Mouse (Mus musculus) forebrain, postnatal 0 days (tissue): Measurements from ENCODE around the gene Dido1. TPM values are rescaled to one million over a fixed set of nuclear protein-coding genes. Genes with fewer than 3 reads are reported as not detected.

Experiments used
- ATAC-seq: fragments of 200-750 bp; cut with Nextera tagmentation; 2 replicates; pipeline ENCODE4 v1.8.0; 2017; ENCODE audit warnings: mild to moderate bottlenecking, moderate library complexity
- DNase-seq: peaks from one replicate; pipeline ENCODE4 v3.0.0-alpha.2; 2015
- H3K27ac ChIP-seq: fragments of 300-500 bp; sonication (generic); 2 replicates; pipeline ENCODE4 v1.5.1; 2014; ENCODE audit warnings: low read depth, mild to moderate bottlenecking, antibody characterized with exemption, low read length, moderate library complexity, mixed read lengths
- H3K27me3 ChIP-seq: fragments of 300-500 bp; sonication (generic); 2 replicates; pipeline ENCODE4 v1.6.1; 2014; ENCODE audit warnings: mild to moderate bottlenecking, low read length, mixed read lengths; ENCODE audit not compliant: insufficient read depth
- H3K36me3 ChIP-seq: fragments of 300-500 bp; sonication (generic); 2 replicates; pipeline ENCODE4 v1.6.1; 2014; ENCODE audit warnings: mild to moderate bottlenecking, moderate library complexity; ENCODE audit not compliant: insufficient read depth
- H3K4me1 ChIP-seq: fragments of 300-500 bp; sonication (generic); 2 replicates; pipeline ENCODE4 v1.6.1; 2014; ENCODE audit warnings: antibody characterized with exemption; ENCODE audit not compliant: insufficient read depth
- H3K4me2 ChIP-seq: fragments of 300-500 bp; sonication (generic); 2 replicates; pipeline ENCODE4 v1.6.1; 2014; ENCODE audit warnings: low read depth, mild to moderate bottlenecking, moderate library complexity
- H3K4me3 ChIP-seq: fragments of 300-500 bp; sonication (generic); 2 replicates; pipeline ENCODE4 v1.5.1; 2014; ENCODE audit warnings: low read depth, low read length, mixed read lengths
- H3K9ac ChIP-seq: fragments of 300-500 bp; sonication (generic); 2 replicates; pipeline ENCODE4 v1.6.1; 2014; ENCODE audit warnings: mild to moderate bottlenecking
- H3K9me3 ChIP-seq: fragments of 300-500 bp; sonication (generic); 2 replicates; pipeline ENCODE4 v1.6.1; 2016; ENCODE audit warnings: low read length
- CTCF ChIP-seq: sonication (generic); IDR thresholded peaks from 2 replicates; pipeline ENCODE4 v1.5.1; 2016; ENCODE audit warnings: antibody characterized with exemption, control low read depth, low read depth
- WGBS: fragments of 180-500 bp; shearing (Covaris S2); extraction: QIAGEN DNeasy Blood & Tissue Kit; methylation state at CpG from one replicate; pipeline ENCODE4 v1.1.7; 2014; 5-methylcytosine and 5-hydroxymethylcytosine counted together
- polyA plus RNA-seq: library from polyadenylated mRNA; unstranded; fragments of >200 nt; fragmentation: Nextera tagmentation; extraction: Ambion mirVana; gene quantifications from 2 replicates; pipeline ENCODE4 v1.2.1, GENCODE M21; 2015
- total RNA-seq: library from RNA; depleted of rRNA; stranded (reverse); fragments of >200 nt; gene quantifications from 2 replicates; pipeline ENCODE4 v1.2.3, GENCODE M21; 2014

Dido1 gene
- total and polyA plus RNA-seq, 2 experiments from 2014 or later: 17.6 to 50.2 TPM

DNA sequence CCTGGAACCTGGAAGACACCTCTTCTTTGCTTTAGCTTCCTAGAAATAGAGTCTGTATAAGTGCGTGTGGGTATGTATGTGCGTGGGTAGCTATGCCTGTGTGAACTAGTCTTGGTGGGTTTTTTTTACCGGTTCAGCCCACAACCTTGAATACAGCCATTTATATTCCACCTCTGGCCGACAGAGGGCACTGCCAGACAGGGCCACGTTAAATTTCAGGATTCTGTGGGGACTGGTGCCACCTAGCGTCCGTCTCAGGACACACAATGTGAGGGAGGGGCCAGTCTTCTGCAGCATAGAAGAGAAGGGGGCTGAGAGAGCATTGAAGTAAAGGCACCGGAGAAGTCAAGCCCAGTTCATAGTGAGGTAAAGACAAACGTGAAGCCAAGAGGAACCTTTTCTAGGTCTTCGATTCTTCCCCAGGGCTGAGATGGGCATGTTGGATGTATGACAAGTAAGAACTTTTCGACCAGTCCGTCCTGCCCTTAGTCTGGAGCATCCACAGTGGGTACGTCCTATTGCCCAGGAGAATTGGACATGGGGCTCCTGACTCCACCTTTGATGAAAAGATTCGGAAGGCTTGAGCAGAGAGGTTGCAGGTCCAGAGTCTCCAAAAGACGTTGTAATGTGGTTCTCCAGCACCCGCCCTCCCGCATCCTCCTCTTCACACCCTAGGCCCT is 35.6 kb upstream of the Dido1 start:
- no peak overlapping the region for H3K9ac ChIP-seq
- no peak overlapping the region for H3K27ac ChIP-seq
- H3K4me2 ChIP-seq: no peak overlapping the region
- H3K9me3 ChIP-seq: no peaks in the 10 kb centered on the region
- no peaks in the 10 kb centered on the region for H3K4me1 ChIP-seq
- ATAC-seq: peak; percentile 91
- 36% methylated on average over 17 of the region's 17 CpGs for WGBS
- peak; percentile 100 for TF ChIP-seq CTCF
- H3K4me3 ChIP-seq: no peak overlapping the region
- DNase-seq: peak; percentile 92
- H3K36me3 ChIP-seq: no peaks in the 10 kb centered on the region
- peaks cover 9% of the 10 kb centered on the region; the same call in 1 of the 2 replicates for H3K27me3 ChIP-seq

- no peaks in the 10 kb centered on the region for H3K27me3 ChIP-seq
- H3K4me1 ChIP-seq: no peaks in the 10 kb centered on the region
- no peaks in the 10 kb centered on the region for H3K9me3 ChIP-seq
- H3K4me3 ChIP-seq: no peak overlapping the region
- TF ChIP-seq CTCF: no peak
- H3K36me3 ChIP-seq: no peaks in the 10 kb centered on the region
- no peak overlapping the region for H3K4me2 ChIP-seq
- ATAC-seq: no peak
- no peak overlapping the region for H3K27ac ChIP-seq
- DNase-seq: no peak
- 87% methylated on average over 2 of the region's 2 CpGs for WGBS
- H3K9ac ChIP-seq: no peak overlapping the region
Observed at GRCm38 (mm10) chr2:180743321-180743720, 33.5 kb upstream of the Dido1 start.

GRCm38 (mm10) chr2:180742820-180743219 is 33.0 kb upstream of the Dido1 start:
- Histone ChIP-seq H3K9ac (no peak overlapping the region), H3K9me3 (no peaks in the 10 kb centered on the region), H3K4me1 (no peaks in the 10 kb centered on the region), H3K4me2 (no peak overlapping the region), H3K36me3 (no peaks in the 10 kb centered on the region), H3K27ac (no peak overlapping the region), H3K4me3 (no peak overlapping the region), H3K27me3 (no peaks in the 10 kb centered on the region)
- 87% methylated on average over 6 of the region's 6 CpGs for WGBS
- DNase-seq (no peak), ATAC-seq (no peak)
- no peak for TF ChIP-seq CTCF

DNA sequence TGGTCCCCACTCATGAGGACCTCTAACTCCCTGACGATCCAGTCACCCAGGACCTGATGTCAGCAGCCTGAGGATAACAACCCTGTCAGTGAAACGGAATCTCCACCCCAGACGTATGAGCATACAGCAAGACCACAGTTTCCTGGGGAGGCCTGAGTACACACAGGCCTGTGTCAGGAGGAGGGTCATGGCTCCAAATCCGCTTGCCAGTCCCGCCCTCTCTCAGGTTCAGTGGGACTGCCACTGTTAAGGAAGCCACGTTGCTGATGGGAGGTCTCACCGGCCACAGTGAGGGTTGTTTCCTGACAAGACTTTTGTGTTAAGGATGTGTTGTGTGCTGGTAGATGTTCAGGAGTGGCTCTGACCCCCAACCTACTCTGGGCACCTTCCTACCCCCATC is 31.6 kb upstream of the Dido1 start:
- no peak for DNase-seq
- no peak for TF ChIP-seq CTCF
- Histone ChIP-seq H3K9me3 (no peaks in the 10 kb centered on the region), H3K9ac (no peak overlapping the region), H3K27ac (no peak overlapping the region), H3K4me1 (no peaks in the 10 kb centered on the region), H3K4me3 (no peak overlapping the region), H3K27me3 (no peaks in the 10 kb centered on the region), H3K36me3 (no peaks in the 10 kb centered on the region), H3K4me2 (no peak overlapping the region)
- ATAC-seq: no peak
- WGBS: 81% methylated on average over 7 of the region's 7 CpGs

- no peak for ATAC-seq
- Histone ChIP-seq H3K4me1 (no peaks in the 10 kb centered on the region), H3K4me2 (no peak overlapping the region), H3K27ac (no peak overlapping the region), H3K4me3 (no peak overlapping the region), H3K9me3 (no peaks in the 10 kb centered on the region), H3K27me3 (no peaks in the 10 kb centered on the region), H3K9ac (no peak overlapping the region), H3K36me3 (no peaks in the 10 kb centered on the region)
- WGBS: 25% methylated on average over 3 of the region's 3 CpGs
- DNase-seq: no peak
- TF ChIP-seq CTCF: no peak
Observed at GRCm38 (mm10) chr2:180740349-180740748, 30.6 kb upstream of the Dido1 start.

DNA sequence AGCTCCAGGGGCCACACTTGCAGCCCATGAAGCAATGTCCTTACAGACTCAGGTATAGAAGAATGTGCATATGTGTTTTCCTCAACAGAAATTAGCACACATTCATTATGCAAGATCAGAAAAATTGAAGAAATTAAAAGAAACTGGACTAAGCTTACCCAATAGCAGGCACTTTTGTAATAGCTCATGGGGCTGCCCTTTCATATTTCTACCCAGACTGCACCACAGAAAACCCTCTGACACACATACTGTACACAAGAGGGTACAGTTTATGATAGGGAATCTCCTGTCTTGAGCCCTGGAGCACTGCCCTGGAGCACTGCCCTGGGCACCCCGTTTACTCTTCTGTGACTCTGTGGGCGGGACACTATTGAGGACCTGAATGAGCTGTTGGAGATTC is 28.2 kb upstream of the Dido1 start:
- Histone ChIP-seq H3K27ac (no peak overlapping the region), H3K4me2 (no peak overlapping the region), H3K4me1 (no peaks in the 10 kb centered on the region), H3K27me3 (no peaks in the 10 kb centered on the region), H3K36me3 (no peaks in the 10 kb centered on the region), H3K9me3 (no peaks in the 10 kb centered on the region), H3K9ac (no peak overlapping the region), H3K4me3 (no peak overlapping the region)
- ATAC-seq (no peak), DNase-seq (no peak)
- 75% methylated on average over 2 of the region's 2 CpGs for WGBS
- TF ChIP-seq CTCF: no peak

DNA sequence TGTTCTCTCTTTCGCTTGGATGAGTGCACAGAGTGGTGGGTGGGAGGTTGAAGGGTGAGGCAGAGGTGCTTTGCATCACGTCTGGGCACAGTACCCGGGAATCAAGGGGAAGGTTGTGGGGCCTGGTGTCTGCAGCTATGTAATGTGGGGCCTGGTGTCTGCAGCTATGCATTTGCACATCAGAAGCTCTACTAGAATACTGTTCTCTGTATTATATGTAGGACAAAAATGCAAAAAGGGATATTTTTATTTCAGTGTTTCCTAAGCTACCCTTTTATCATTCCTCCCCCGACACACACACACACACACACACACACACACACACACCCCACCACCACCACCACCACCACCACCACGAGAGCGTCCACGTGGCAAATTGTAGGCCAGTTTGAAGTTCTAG is 25.4 kb upstream of the Dido1 start:
- H3K4me1 ChIP-seq: no peaks in the 10 kb centered on the region
- H3K27me3 ChIP-seq: no peaks in the 10 kb centered on the region
- TF ChIP-seq CTCF: no peak
- no peak overlapping the region for H3K4me3 ChIP-seq
- H3K9ac ChIP-seq: no peak overlapping the region
- no peaks in the 10 kb centered on the region for H3K9me3 ChIP-seq
- no peak overlapping the region for H3K4me2 ChIP-seq
- no peaks in the 10 kb centered on the region for H3K36me3 ChIP-seq
- WGBS: 84% methylated on average over 7 of the region's 7 CpGs
- no peak overlapping the region for H3K27ac ChIP-seq
- no peak for ATAC-seq
- DNase-seq: no peak
